ENCODE assay signal across 8 mouse cellular contexts in genomic region chr17:24205908-24206361, GRCm38 (mm10). TPM values are rescaled to one million over a fixed set of nuclear protein-coding genes. Genes with fewer than 3 reads are reported as not detected.
DNase-seq lines count a peak whose midpoint lies in the region; ATAC-seq lines count a peak whose summit lies in the region.

No protein-coding gene starts in this region.

- peaks cover 74% of the 10 kb centered on the region for H3K4me1 ChIP-seq in limb, embryonic 15.5 days
- H3K4me1 ChIP-seq in midbrain, embryonic 14.5 days (ENCODE audit: control insufficient read depth, insufficient read depth, low read length), result peaks cover 74% of the 10 kb centered on the region

- peak; percentile 47 for DNase-seq in cerebellum, adult 11 months
- DNase-seq in cerebellum, adult 11-12 months, result no peak
- peak; percentile 37 for DNase-seq in thymus, postnatal 14 days
- DNase-seq in thymus, adult 18-20 months, result no peak
- peak; percentile 60 for DNase-seq in heart, postnatal 4 days
- DNase-seq in midbrain, embryonic 14.5 days, result peak; percentile 67
- DNase-seq in T-cell, adult 2 months (ENCODE audit: low spot score), result no peak

- H3K4me3 ChIP-seq in limb, embryonic 15.5 days, result peak overlapping the region; percentile 71
- peak overlapping the region; percentile 74 for H3K4me3 ChIP-seq in midbrain, embryonic 14.5 days (replicated peaks; ENCODE audit: low read depth, low read length)

- ATAC-seq in limb, embryonic 15.5 days (ENCODE audit: insufficient number of reproducible peaks, low FRiP score, low TSS enrichment, low read depth), result no peak
- ATAC-seq in midbrain, embryonic 14.5 days (ENCODE audit: low FRiP score, low TSS enrichment), result peak; percentile 34

- 0 out of 2 replicates have a peak overlapping the region, but pooled peaks have one; percentile 71 for H3K9ac ChIP-seq in limb, embryonic 15.5 days
- peak overlapping the region; percentile 87 for H3K9ac ChIP-seq in midbrain, embryonic 14.5 days (replicated peaks; ENCODE audit: low read length)

- peak overlapping the region; percentile 91 for H3K4me2 ChIP-seq in limb, embryonic 15.5 days
- H3K4me2 ChIP-seq in midbrain, embryonic 14.5 days (ENCODE audit: low read length), result peak overlapping the region; percentile 94

- no peaks in the 10 kb centered on the region for H3K36me3 ChIP-seq in limb, embryonic 15.5 days
- no peaks in the 10 kb centered on the region for H3K36me3 ChIP-seq in midbrain, embryonic 14.5 days (ENCODE audit: control insufficient read depth, insufficient read depth, low read length)

- H3K9me3 ChIP-seq in limb, embryonic 15.5 days, result no peaks in the 10 kb centered on the region
- H3K9me3 ChIP-seq in midbrain, embryonic 14.5 days (ENCODE audit: control insufficient read depth, low read length), result no peaks in the 10 kb centered on the region

- 10% methylated on average over 15 of the region's 15 CpGs for WGBS in limb, embryonic 15.5 days
- 5% methylated on average over 15 of the region's 15 CpGs for WGBS in midbrain, embryonic 14.5 days

- no peaks in the 10 kb centered on the region; the same call in none of the 2 replicates for H3K27me3 ChIP-seq in limb, embryonic 15.5 days
- peaks cover 15% of the 10 kb centered on the region; the same call in 1 of the 2 replicates for H3K27me3 ChIP-seq in midbrain, embryonic 14.5 days (ENCODE audit: control insufficient read depth, insufficient read depth, low read length)

- peak overlapping the region; percentile 70 for H3K27ac ChIP-seq in limb, embryonic 15.5 days
- H3K27ac ChIP-seq in midbrain, embryonic 14.5 days (replicated peaks; ENCODE audit: low read depth, low read length), result peak overlapping the region; percentile 77

RNA-seq across cellular contexts. Expression of gene Tbc1d24, which starts 0.6 kb away (rescaled TPM):
- 10 to 100 TPM in 1 of 2 experiments, 1 to 10 TPM in 1; 9.6 to 10.9 TPM for total RNA-seq in heart, postnatal 4 days (2021)
- polyA plus RNA-seq in limb, embryonic 15.5 days (2015; fragmentation: Nextera tagmentation; extraction: Ambion mirVana), result 7.3 and 7.4 TPM in 2 replicates
- 25.9 and 27.0 TPM in 2 replicates for polyA plus RNA-seq in midbrain, embryonic 14.5 days (2014; fragmentation: Nextera tagmentation; extraction: Ambion mirVana)

RNA-seq across cellular contexts. Expression of gene Ntn3, which starts 3.4 kb away (rescaled TPM):
- 1 to 10 TPM; 2.3 to 2.4 TPM for total RNA-seq in heart, postnatal 4 days (2021)
- polyA plus RNA-seq in limb, embryonic 15.5 days (2015; fragmentation: Nextera tagmentation; extraction: Ambion mirVana), result 8.8 and 13.8 TPM in 2 replicates
- polyA plus RNA-seq in midbrain, embryonic 14.5 days (2014; fragmentation: Nextera tagmentation; extraction: Ambion mirVana), result 3.1 and 3.4 TPM in 2 replicates

RNA-seq across cellular contexts. Expression of gene Tedc2, which starts 14.7 kb away (rescaled TPM):
- total RNA-seq in heart, postnatal 4 days (2021), result 1 to 10 TPM; 4.2 to 5.1 TPM
- polyA plus RNA-seq in limb, embryonic 15.5 days (2015; fragmentation: Nextera tagmentation; extraction: Ambion mirVana), result 10.3 and 11.4 TPM in 2 replicates
- polyA plus RNA-seq in midbrain, embryonic 14.5 days (2014; fragmentation: Nextera tagmentation; extraction: Ambion mirVana), result 8.0 and 9.0 TPM in 2 replicates

RNA-seq across cellular contexts. Expression of gene Atp6v0c, which starts 36.4 kb away (rescaled TPM):
- 100 to 1,000 TPM; 291 to 298 TPM for total RNA-seq in heart, postnatal 4 days (2021)
- polyA plus RNA-seq in limb, embryonic 15.5 days (2015; fragmentation: Nextera tagmentation; extraction: Ambion mirVana), result 488 and 521 TPM in 2 replicates
- polyA plus RNA-seq in midbrain, embryonic 14.5 days (2014; fragmentation: Nextera tagmentation; extraction: Ambion mirVana), result 1,214 and 1,517 TPM in 2 replicates

RNA-seq across cellular contexts. Expression of gene Amdhd2, which starts 42.4 kb away (rescaled TPM):
- 10 to 100 TPM; 19.5 to 19.6 TPM for total RNA-seq in heart, postnatal 4 days (2021)
- polyA plus RNA-seq in limb, embryonic 15.5 days (2015; fragmentation: Nextera tagmentation; extraction: Ambion mirVana), result 30.0 and 30.7 TPM in 2 replicates
- polyA plus RNA-seq in midbrain, embryonic 14.5 days (2014; fragmentation: Nextera tagmentation; extraction: Ambion mirVana), result 25.8 and 27.6 TPM in 2 replicates

Comparison
In these comparisons a context has a peak if more than half of its experiments do, and no peak if none do; other contexts are left out.
1. DNase-seq: peak in cerebellum, adult 11 months (single experiment), thymus, postnatal 14 days (single experiment), heart, postnatal 4 days (single experiment) and midbrain, embryonic 14.5 days (single experiment); none in cerebellum, adult 11-12 months (single experiment), thymus, adult 18-20 months (0 of 2) and T-cell, adult 2 months (single experiment).